Mouse (Mus musculus) forebrain, embryonic 12.5 days (tissue): ENCODE measurements around the gene Serpina3c. TPM values are rescaled to one million over a fixed set of nuclear protein-coding genes. Genes with fewer than 3 reads are reported as not detected.
"Not testable (repeated sequence)": the region's sequence is repeated elsewhere in the genome, so short reads cannot be mapped to it uniquely, and the experiment has no call there.

ENCODE experiments used
- ATAC-seq: fragments of 200-750 bp; cut with Nextera tagmentation; 2 replicates; pipeline ENCODE4 v1.8.0; 2017; ENCODE audit warnings: moderate TSS enrichment; ENCODE audit not compliant: low FRiP score
- H3K27ac ChIP-seq: fragments of 300-500 bp; sonication (generic); 2 replicates; pipeline ENCODE4 v1.5.1; 2016; ENCODE audit warnings: mild to moderate bottlenecking
- H3K27me3 ChIP-seq: fragments of 300-500 bp; sonication (generic); 2 replicates; pipeline ENCODE4 v1.6.1; 2016; ENCODE audit warnings: mild to moderate bottlenecking
- H3K36me3 ChIP-seq: fragments of 300-500 bp; sonication (generic); replicated peaks from 2 replicates; pipeline ENCODE4 v1.6.1; 2016; ENCODE audit warnings: mild to moderate bottlenecking
- H3K4me1 ChIP-seq: fragments of 300-500 bp; sonication (generic); 2 replicates; pipeline ENCODE4 v1.6.1; 2016
- H3K4me2 ChIP-seq: fragments of 300-500 bp; sonication (generic); 2 replicates; pipeline ENCODE4 v1.6.1; 2016; ENCODE audit warnings: mild to moderate bottlenecking, moderate library complexity
- H3K4me3 ChIP-seq: fragments of 300-500 bp; sonication (generic); replicated peaks from 2 replicates; pipeline ENCODE4 v1.5.1; 2016; ENCODE audit warnings: mild to moderate bottlenecking
- H3K9ac ChIP-seq: fragments of 300-500 bp; sonication (generic); 2 replicates; pipeline ENCODE4 v1.6.1; 2016; ENCODE audit warnings: mild to moderate bottlenecking
- H3K9me3 ChIP-seq: fragments of 300-500 bp; sonication (generic); 2 replicates; pipeline ENCODE4 v1.6.1; 2016
- WGBS: fragments of 180-500 bp; shearing (Covaris S2); methylation state at CpG from one replicate; pipeline ENCODE4 v1.1.7; 2016; 5-methylcytosine and 5-hydroxymethylcytosine counted together
- polyA plus RNA-seq: library from polyadenylated mRNA; unstranded; fragments of >200 nt; fragmentation: Nextera tagmentation; extraction: Ambion mirVana; gene quantifications from 2 replicates; pipeline ENCODE4 v1.2.1, GENCODE M21; 2016

Serpina3c gene
- polyA plus RNA-seq, 1 experiment from 2014 or later = not detected

GRCm38 (mm10) chr12:104142427-104142826 is 11.2 kb downstream of the Serpina3c start:
- H3K4me3 ChIP-seq = no peak overlapping the region
- no peaks in the 10 kb centered on the region for H3K36me3 ChIP-seq
- H3K4me2 ChIP-seq = no peak overlapping the region
- no peak overlapping the region for H3K27ac ChIP-seq
- no peaks in the 10 kb centered on the region for H3K9me3 ChIP-seq
- 73% methylated on average over 1 of the region's 1 CpGs for WGBS
- no peaks in the 10 kb centered on the region for H3K27me3 ChIP-seq
- H3K9ac ChIP-seq = no peak overlapping the region
- ATAC-seq = no peak
- H3K4me1 ChIP-seq = no peaks in the 10 kb centered on the region

DNA sequence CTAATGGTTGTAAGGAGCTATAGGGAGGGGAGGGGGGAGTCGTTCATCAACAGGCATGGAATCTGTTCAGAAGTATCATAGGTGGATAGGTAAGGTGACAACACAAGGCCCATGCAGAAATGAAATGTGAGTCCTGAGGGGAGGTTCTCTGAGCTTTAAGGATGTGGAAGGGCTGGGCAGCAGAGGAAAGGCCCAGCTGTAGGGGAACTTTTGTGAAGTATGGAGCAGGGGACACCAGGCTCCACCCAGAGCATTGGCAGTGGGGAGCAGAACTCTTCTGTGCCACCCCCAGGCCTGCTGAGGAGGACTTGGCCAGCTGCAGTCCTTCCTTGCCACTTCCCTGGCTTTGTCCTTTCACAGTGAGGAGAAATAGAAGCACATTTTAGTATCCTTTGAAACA is 12.2 kb downstream of the Serpina3c start:
- Histone ChIP-seq H3K4me3 (no peak overlapping the region), H3K9me3 (no peaks in the 10 kb centered on the region), H3K4me2 (no peak overlapping the region), H3K9ac (no peak overlapping the region), H3K36me3 (no peaks in the 10 kb centered on the region), H3K27ac (no peak overlapping the region), H3K27me3 (no peaks in the 10 kb centered on the region), H3K4me1 (no peaks in the 10 kb centered on the region)
- no peak for ATAC-seq
- 93% methylated on average over 1 of the region's 1 CpGs for WGBS

GRCm38 (mm10) chr12:104140543-104141103 is 13.0 kb downstream of the Serpina3c start:
- 93% methylated on average over 4 of the region's 4 CpGs for WGBS

GRCm38 (mm10) chr12:104138216-104138615 is 15.5 kb downstream of the Serpina3c start:
- Histone ChIP-seq H3K27ac (no peak overlapping the region), H3K9me3 (no peaks in the 10 kb centered on the region), H3K27me3 (no peaks in the 10 kb centered on the region), H3K4me2 (no peak overlapping the region), H3K4me1 (no peaks in the 10 kb centered on the region), H3K36me3 (no peaks in the 10 kb centered on the region), H3K4me3 (no peak overlapping the region), H3K9ac (no peak overlapping the region)
- WGBS = 93% methylated on average over 2 of the region's 2 CpGs
- ATAC-seq = no peak

More at GRCm38 (mm10) chr12:104140543-104141103, 13.0 kb downstream of the Serpina3c start:
- Histone ChIP-seq H3K4me3 (no peak overlapping the region), H3K9ac (no peak overlapping the region), H3K27me3 (no peaks in the 10 kb centered on the region), H3K4me2 (no peak overlapping the region), H3K9me3 (no peaks in the 10 kb centered on the region), H3K4me1 (no peaks in the 10 kb centered on the region), H3K27ac (no peak overlapping the region), H3K36me3 (no peaks in the 10 kb centered on the region)
- ATAC-seq = no peak

- no peak for ATAC-seq
- no peak overlapping the region for H3K9ac ChIP-seq
These were observed 22.6 kb downstream of the Serpina3c start for GRCm38 (mm10) chr12:104131041-104131440.

GRCm38 (mm10) chr12:104127696-104128095 is 26.0 kb downstream of the Serpina3c start, which contains the start of gene Serpina3b:
Gene Serpina3b (plus strand): TSS chr12:104127996.
- WGBS = 89% methylated on average over 5 of the region's 5 CpGs
- H3K9me3 ChIP-seq = no peaks in the 10 kb centered on the region
- ATAC-seq = no peak
- no peaks in the 10 kb centered on the region for H3K27me3 ChIP-seq
- H3K36me3 ChIP-seq = no peaks in the 10 kb centered on the region
- H3K27ac ChIP-seq = no peak within 1 kb of the TSS
- H3K4me2 ChIP-seq = no peak within 1 kb of the TSS
- no peak within 1 kb of the TSS for H3K9ac ChIP-seq
- H3K4me3 ChIP-seq = no peak within 1 kb of the TSS
- no peaks in the 10 kb centered on the region for H3K4me1 ChIP-seq

More at GRCm38 (mm10) chr12:104131041-104131440, 22.6 kb downstream of the Serpina3c start:
- Histone ChIP-seq H3K4me2 (no peak overlapping the region), H3K9me3 (no peaks in the 10 kb centered on the region), H3K4me1 (no peaks in the 10 kb centered on the region), H3K36me3 (no peaks in the 10 kb centered on the region), H3K27me3 (no peaks in the 10 kb centered on the region), H3K27ac (no peak overlapping the region), H3K4me3 (no peak overlapping the region)

GRCm38 (mm10) chr12:104125021-104125560 is 28.6 kb downstream of the Serpina3c start:
- no peaks in the 10 kb centered on the region for H3K4me1 ChIP-seq
- no peak overlapping the region for H3K4me3 ChIP-seq
- no peaks in the 10 kb centered on the region for H3K36me3 ChIP-seq
- whole genome bisulfite sequencing = 86% methylated on average over 5 of the region's 5 CpGs
- no peak overlapping the region for H3K27ac ChIP-seq
- H3K9me3 ChIP-seq = no peaks in the 10 kb centered on the region
- no peaks in the 10 kb centered on the region for H3K27me3 ChIP-seq
- no peak overlapping the region for H3K4me2 ChIP-seq
- H3K9ac ChIP-seq = no peak overlapping the region
- no peak for ATAC-seq

DNA sequence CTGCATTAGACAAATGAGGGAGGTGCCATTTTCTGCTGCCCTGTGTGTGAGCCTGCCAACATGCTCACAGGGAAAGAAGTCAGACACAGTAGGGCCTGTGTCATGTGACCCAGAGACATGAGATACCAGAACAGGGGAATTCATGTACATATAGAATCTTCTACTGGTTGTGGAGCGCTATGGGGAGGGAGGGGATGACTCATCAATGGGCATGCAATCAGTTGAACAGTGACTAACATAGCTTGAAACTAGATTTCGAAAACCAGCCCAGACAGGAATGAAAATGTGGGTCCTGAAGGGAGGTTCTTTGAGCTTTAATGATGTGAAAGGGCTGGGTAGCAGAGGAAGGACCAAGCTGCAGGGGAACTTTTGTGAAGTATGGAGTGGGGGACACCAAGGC is 29.7 kb downstream of the Serpina3c start:
- 90% methylated on average over 2 of the region's 2 CpGs for WGBS
- no peak overlapping the region for H3K9ac ChIP-seq
- H3K4me2 ChIP-seq = no peak overlapping the region
- H3K4me1 ChIP-seq = no peaks in the 10 kb centered on the region
- ATAC-seq = no peak
- H3K36me3 ChIP-seq = no peaks in the 10 kb centered on the region
- H3K27me3 ChIP-seq = no peaks in the 10 kb centered on the region
- H3K27ac ChIP-seq = no peak overlapping the region
- H3K9me3 ChIP-seq = no peaks in the 10 kb centered on the region
- no peak overlapping the region for H3K4me3 ChIP-seq

DNA sequence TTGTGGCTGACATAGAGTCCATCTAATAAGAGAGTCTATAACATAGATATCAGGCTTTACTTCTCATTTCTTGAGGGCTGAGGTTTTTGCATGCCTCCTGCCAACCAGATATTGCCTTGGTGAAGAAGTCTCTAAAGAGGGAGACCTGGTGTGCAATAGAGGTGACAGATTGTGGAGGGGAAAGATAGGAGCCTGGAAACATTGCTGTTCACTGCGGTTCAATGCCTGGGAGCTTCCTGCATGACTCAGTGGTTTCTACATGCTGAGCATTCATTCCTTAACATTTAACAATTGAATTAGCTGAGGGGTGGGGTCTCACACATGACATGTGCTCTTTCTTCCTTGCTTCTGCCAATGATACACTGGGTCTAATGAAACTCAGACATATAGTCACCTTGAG is 30.6 kb downstream of the Serpina3c start:
- 87% methylated on average over 1 of the region's 1 CpGs for WGBS
- H3K4me3 ChIP-seq = no peak overlapping the region
- H3K27ac ChIP-seq = no peak overlapping the region
- H3K4me1 ChIP-seq = no peaks in the 10 kb centered on the region
- no peaks in the 10 kb centered on the region for H3K27me3 ChIP-seq
- no peak overlapping the region for H3K9ac ChIP-seq
- H3K4me2 ChIP-seq = no peak overlapping the region
- H3K36me3 ChIP-seq = no peaks in the 10 kb centered on the region
- no peaks in the 10 kb centered on the region for H3K9me3 ChIP-seq
- no peak for ATAC-seq

GRCm38 (mm10) chr12:104114921-104115579 is 38.6 kb downstream of the Serpina3c start:
- no peak for ATAC-seq
- no peaks in the 10 kb centered on the region for H3K9me3 ChIP-seq
- no peaks in the 10 kb centered on the region for H3K4me1 ChIP-seq
- no peak overlapping the region for H3K4me3 ChIP-seq
- H3K9ac ChIP-seq = no peak overlapping the region
- H3K36me3 ChIP-seq = no peaks in the 10 kb centered on the region
- WGBS = 70% methylated on average over 3 of the region's 3 CpGs
- H3K27ac ChIP-seq = no peak overlapping the region
- no peaks in the 10 kb centered on the region for H3K27me3 ChIP-seq
- no peak overlapping the region for H3K4me2 ChIP-seq

DNA sequence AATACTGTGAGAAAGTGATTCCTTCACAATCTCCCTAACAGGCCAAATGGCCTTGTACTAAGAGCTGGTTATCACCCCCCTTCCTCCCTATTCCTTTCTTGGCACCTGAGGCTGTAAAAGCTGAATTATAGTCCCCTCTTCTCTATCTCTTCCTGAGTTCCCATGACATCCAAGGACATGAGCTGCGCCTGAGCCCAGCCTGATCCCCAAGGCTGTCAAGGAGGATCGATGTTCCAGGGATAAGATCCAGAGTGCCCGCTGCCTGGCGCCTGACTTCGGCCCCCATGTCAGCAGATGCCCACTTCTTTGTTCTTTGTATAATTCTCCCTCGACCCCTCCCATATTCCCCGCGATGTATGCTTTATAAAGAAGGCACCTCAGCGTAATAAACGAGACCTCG is 41.3 kb downstream of the Serpina3c start, which contains the start of gene Serpina3a:
Gene Serpina3a, plus strand, starts transcription at position 392 of the 400 bp plus-strand sequence.
- H3K9me3 ChIP-seq, H3K4me1 ChIP-seq, H3K4me2 ChIP-seq, H3K9ac ChIP-seq, H3K4me3 ChIP-seq, H3K27me3 ChIP-seq, H3K36me3 ChIP-seq, H3K27ac ChIP-seq, ATAC-seq: not testable (repeated sequence)
- WGBS = 86% methylated on average over 11 of the region's 11 CpGs

DNA sequence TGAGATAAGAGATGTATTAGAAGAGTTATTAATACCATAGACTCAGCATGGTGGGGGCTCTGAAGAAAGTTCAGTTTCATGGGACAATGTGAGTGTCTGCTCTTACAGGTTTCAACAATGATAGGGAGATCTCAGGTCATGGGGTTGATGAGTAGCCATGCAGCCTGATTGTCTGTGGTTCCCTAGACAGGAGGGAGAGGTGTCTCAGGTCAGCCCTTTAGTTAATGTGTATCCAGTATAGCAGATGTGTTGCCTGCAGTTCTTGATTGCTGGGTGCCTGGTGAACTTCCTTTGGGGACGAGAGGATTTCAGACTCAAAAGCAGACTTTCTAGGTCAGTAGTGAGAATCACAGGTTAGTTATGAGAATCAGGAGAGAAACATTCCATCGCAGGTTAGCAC is 45.2 kb downstream of the Serpina3c start:
- no peak overlapping the region for H3K9ac ChIP-seq

DNA sequence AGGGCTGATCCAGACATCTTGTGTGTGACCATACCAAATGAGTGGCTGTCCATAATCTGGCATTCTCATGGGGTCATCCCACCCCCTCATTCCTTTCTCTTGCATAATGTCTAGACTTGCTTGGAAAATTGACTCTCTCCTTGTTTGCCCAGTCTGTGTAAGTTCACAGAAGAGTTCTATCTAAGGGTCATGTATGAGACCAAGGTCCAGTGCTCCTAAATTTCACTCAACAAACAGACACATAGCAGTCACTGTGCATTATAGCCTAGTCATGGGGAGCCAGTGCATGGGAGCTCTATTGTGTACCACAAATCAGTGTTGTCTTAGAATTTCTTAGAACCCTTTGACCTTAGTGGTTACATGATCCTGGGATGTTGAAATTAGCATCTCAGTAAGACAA is 46.8 kb downstream of the Serpina3c start:
- no peak overlapping the region for H3K27ac ChIP-seq
- no peak overlapping the region for H3K4me2 ChIP-seq
- no peak overlapping the region for H3K9ac ChIP-seq
- no peak overlapping the region for H3K4me3 ChIP-seq
- ATAC-seq = no peak
- H3K9me3 ChIP-seq = no peaks in the 10 kb centered on the region
- H3K36me3 ChIP-seq = no peaks in the 10 kb centered on the region
- no peaks in the 10 kb centered on the region for H3K4me1 ChIP-seq
- no peaks in the 10 kb centered on the region for H3K27me3 ChIP-seq

More for the DNA sequence above, 45.2 kb downstream of the Serpina3c start:
- Histone ChIP-seq H3K36me3 (no peaks in the 10 kb centered on the region), H3K4me2 (no peak overlapping the region), H3K27ac (no peak overlapping the region), H3K9me3 (no peaks in the 10 kb centered on the region), H3K4me1 (no peaks in the 10 kb centered on the region), H3K4me3 (no peak overlapping the region), H3K27me3 (no peaks in the 10 kb centered on the region)
- no peak for ATAC-seq
- 79% methylated on average over 2 of the region's 2 CpGs for WGBS
